Mouse (Mus musculus) liver, embryonic 15.5 days (tissue): ENCODE results near the gene Abhd13. TPM values are rescaled to one million over a fixed set of nuclear protein-coding genes. Genes with fewer than 3 reads are reported as not detected.

Experiments used
- ATAC-seq: fragments of 200-750 bp; cut with Nextera tagmentation; 2 replicates; pipeline ENCODE4 v1.8.0; 2017; ENCODE audit warnings: moderate number of reproducible peaks, mild to moderate bottlenecking, moderate library complexity; ENCODE audit not compliant: insufficient read depth
- H3K27ac ChIP-seq: fragments of 300-500 bp; sonication (generic); replicated peaks from 2 replicates; pipeline ENCODE4 v1.5.1; 2015; ENCODE audit warnings: mild to moderate bottlenecking, inconsistent platforms
- H3K27me3 ChIP-seq: fragments of 300-500 bp; sonication (generic); 2 replicates; pipeline ENCODE4 v1.6.1; 2015; ENCODE audit warnings: mild to moderate bottlenecking, inconsistent platforms
- H3K36me3 ChIP-seq: fragments of 300-500 bp; sonication (generic); replicated peaks from 2 replicates; pipeline ENCODE4 v1.6.1; 2015; ENCODE audit warnings: moderate library complexity, mild to moderate bottlenecking, inconsistent platforms
- H3K4me1 ChIP-seq: fragments of 300-500 bp; sonication (generic); replicated peaks from 2 replicates; pipeline ENCODE4 v1.6.1; 2015; ENCODE audit warnings: inconsistent platforms
- H3K4me2 ChIP-seq: fragments of 300-500 bp; sonication (generic); 2 replicates; pipeline ENCODE4 v1.6.1; 2015; ENCODE audit warnings: moderate library complexity, mild to moderate bottlenecking, inconsistent platforms
- H3K4me3 ChIP-seq: fragments of 300-500 bp; sonication (generic); replicated peaks from 2 replicates; pipeline ENCODE4 v1.5.1; 2015; ENCODE audit warnings: mild to moderate bottlenecking, inconsistent platforms
- H3K9ac ChIP-seq: fragments of 300-500 bp; sonication (generic); 2 replicates; pipeline ENCODE4 v1.6.1; 2015; ENCODE audit warnings: moderate library complexity, mild to moderate bottlenecking, inconsistent platforms
- H3K9me3 ChIP-seq: fragments of 300-500 bp; sonication (generic); replicated peaks from 2 replicates; pipeline ENCODE4 v1.6.1; 2016; ENCODE audit warnings: inconsistent platforms
- WGBS: fragments of 180-500 bp; shearing (Covaris S2); methylation state at CpG from one replicate; pipeline ENCODE4 v1.1.7; 2015; ENCODE audit warnings: mixed read lengths; ENCODE audit not compliant: insufficient replicate concordance; 5-methylcytosine and 5-hydroxymethylcytosine counted together
- polyA plus RNA-seq: library from polyadenylated mRNA; unstranded; fragments of >200 nt; fragmentation: Nextera tagmentation; extraction: Ambion mirVana; gene quantifications from 2 replicates; pipeline ENCODE4 v1.2.1, GENCODE M21; 2015

Gene Abhd13
- polyA plus RNA-seq, 1 experiment from 2014 or later, result 4.6 TPM

DNA sequence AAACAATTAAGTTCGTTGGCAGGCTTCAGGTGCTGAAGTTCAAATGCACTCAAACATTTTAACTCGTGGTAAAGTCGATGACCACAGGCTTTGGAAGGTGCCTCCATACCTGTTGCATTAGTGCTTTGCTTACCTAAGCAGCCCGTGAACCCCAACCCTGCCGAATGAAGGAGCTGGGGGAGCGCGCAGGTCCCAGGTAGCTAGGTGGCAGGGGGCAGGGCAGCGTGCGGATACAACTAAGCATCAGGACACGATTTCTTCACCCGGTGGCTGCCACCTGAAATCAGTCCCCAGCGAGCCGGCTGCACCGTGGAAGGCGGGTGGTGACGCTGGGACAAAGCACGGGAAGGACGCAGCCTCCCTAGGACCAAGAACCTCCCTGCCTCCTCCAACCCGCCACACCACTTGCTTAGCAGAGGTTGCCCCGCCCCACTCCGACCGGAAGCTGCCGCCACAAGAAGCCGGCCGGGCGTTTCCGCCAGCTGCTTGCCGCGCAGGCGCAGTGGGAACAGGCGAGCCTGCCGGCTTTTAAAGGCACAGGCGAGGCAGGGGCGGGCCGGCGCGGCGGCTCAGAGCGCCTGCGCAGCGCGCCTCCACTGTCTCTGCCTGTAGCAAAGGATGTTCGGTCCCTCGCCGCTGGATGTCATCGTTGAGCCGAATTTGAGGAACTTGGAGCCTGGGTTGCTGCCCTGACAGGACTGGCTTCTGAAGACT lies 1.5 kb upstream of the Abhd13 start:
- H3K27ac ChIP-seq, result peak overlapping the region; percentile 83
- no peaks in the 10 kb centered on the region for H3K9me3 ChIP-seq
- H3K9ac ChIP-seq, result peak overlapping the region; percentile 55
- WGBS, result under 1% methylated on average over 47 of the region's 47 CpGs
- peak overlapping the region; percentile 81 for H3K4me2 ChIP-seq
- peaks cover 49% of the 10 kb centered on the region for H3K4me1 ChIP-seq
- H3K4me3 ChIP-seq, result peak overlapping the region; percentile 88
- ATAC-seq, result peak; percentile 92
- H3K36me3 ChIP-seq, result peaks cover 8% of the 10 kb centered on the region
- H3K27me3 ChIP-seq, result no peaks in the 10 kb centered on the region

DNA sequence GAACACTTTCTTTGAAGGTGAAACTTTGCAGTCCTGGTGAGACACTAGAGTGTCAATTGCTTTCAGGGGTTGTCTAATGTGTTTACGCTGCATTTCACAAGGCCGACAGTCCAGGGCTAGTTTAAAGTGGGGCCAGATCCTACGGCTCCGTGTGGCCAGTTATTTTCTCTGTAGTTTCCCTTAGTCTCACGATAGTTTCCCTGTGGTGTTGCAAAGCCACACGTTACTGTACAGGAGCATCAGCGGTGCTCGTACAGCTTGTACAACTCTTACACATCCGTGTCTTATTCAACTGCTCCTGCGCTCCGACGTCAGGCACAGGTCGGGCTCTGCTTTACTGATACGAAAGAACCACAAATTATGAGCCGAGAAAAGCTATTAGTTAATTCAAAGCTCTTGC lies 491 bp upstream of the Abhd13 start:
- ATAC-seq, result no peak
- WGBS, result 37% methylated on average over 15 of the region's 15 CpGs
- H3K27ac ChIP-seq, result peak overlapping the region; percentile 83
- no peaks in the 10 kb centered on the region for H3K27me3 ChIP-seq
- H3K4me1 ChIP-seq, result peaks cover 51% of the 10 kb centered on the region
- H3K4me2 ChIP-seq, result peak overlapping the region; percentile 81
- H3K4me3 ChIP-seq, result peak overlapping the region; percentile 88
- H3K9me3 ChIP-seq, result no peaks in the 10 kb centered on the region
- peak overlapping the region; percentile 30; the same call in 1 of the 2 replicates for H3K9ac ChIP-seq
- peaks cover 8% of the 10 kb centered on the region for H3K36me3 ChIP-seq

DNA sequence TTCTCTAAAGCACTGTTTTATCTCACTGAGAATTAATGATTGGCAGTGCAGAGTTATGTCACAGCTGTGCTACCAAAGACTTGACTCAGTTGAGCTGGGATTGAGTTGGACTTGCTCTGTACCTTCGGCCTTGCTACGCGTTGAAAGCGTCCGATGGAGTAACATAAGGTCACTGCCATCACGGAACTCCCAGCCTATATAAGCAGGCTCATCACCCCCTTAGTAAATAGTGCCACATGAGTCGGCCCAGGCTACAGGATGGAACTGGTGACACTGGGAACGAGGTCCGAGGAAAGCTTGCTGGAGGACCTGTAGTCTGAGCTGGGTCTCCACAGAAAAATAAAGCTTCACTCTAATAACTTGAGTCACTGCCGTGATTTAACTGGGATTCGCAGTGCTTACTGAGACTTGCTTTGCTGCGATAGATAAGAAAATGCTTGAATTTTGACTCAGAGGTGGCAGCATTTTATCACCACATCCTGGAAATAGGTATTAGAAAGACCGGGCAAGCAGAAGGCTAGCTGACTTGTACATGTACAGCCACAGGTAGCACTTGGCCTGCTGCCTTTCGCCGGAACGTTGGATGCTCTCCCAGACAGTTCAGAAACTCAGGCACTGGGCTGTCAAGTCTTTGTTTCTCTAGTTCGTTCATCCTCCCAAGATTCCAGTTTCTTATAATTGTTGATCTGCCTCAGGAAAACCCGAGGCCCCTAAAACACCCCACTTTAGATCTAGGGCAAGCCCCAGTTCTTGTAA lies 1.1 kb downstream of the Abhd13 start:
- WGBS, result 36% methylated on average over 18 of the region's 18 CpGs
- H3K4me1 ChIP-seq, result peaks cover 51% of the 10 kb centered on the region
- H3K4me3 ChIP-seq, result peak overlapping the region; percentile 88
- peak overlapping the region; percentile 83; the same call in 1 of the 2 replicates for H3K27ac ChIP-seq
- H3K27me3 ChIP-seq, result no peaks in the 10 kb centered on the region
- peak overlapping the region; percentile 81 for H3K4me2 ChIP-seq
- H3K9me3 ChIP-seq, result no peaks in the 10 kb centered on the region
- peak overlapping the region; percentile 80 for H3K9ac ChIP-seq
- H3K36me3 ChIP-seq, result peaks cover 7% of the 10 kb centered on the region
- no peak for ATAC-seq

DNA sequence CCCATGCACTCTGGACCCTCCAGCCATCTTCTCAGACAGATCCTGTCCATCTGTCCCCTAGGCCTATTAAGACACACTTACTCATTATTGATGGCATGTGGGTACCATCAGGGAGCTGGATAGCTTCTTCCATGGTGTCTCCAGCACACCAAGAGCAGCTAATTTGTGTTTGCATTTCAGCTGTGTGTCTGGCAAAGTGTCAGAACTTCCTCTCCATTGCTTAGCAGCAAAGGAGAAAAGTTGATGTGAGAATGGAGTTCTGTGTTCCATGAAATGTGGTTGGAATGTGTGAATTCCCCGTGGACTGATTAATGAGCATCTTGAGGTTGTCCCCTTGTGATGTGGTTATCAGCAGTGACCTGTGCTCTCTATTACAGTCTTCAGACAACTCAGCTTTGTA lies 2.2 kb downstream of the Abhd13 start:
- H3K27ac ChIP-seq, result no peak overlapping the region
- H3K36me3 ChIP-seq, result peaks cover 12% of the 10 kb centered on the region
- no peaks in the 10 kb centered on the region for H3K27me3 ChIP-seq
- peak overlapping the region; percentile 8; the same call in 1 of the 2 replicates for H3K4me2 ChIP-seq
- H3K4me1 ChIP-seq, result peaks cover 51% of the 10 kb centered on the region
- no peak for ATAC-seq
- no peaks in the 10 kb centered on the region for H3K9me3 ChIP-seq
- H3K4me3 ChIP-seq, result no peak overlapping the region
- 24% methylated on average over 1 of the region's 1 CpGs for WGBS
- no peak overlapping the region for H3K9ac ChIP-seq

DNA sequence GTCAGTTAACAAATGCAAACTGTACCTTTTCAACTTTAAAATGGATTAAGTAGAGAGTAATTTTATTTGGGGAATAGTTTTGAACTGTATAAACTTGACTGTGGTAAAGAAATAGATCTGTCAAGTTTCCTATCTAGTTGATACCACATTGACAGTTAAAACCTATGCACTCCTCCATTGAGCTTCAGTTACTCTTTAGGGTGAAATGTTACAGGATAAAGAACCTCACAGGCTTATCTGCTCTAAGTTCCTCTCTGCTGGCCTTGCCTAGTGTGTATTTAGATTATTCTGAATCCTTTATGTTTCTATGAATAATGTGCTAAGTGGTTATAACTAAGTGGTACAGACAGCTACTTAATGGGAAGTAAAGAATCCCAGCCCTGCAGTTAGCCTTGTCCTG lies 2.7 kb downstream of the Abhd13 start:
- H3K4me1 ChIP-seq, result peaks cover 49% of the 10 kb centered on the region
- H3K9me3 ChIP-seq, result no peaks in the 10 kb centered on the region
- ATAC-seq, result no peak
- H3K4me3 ChIP-seq, result no peak overlapping the region
- H3K36me3 ChIP-seq, result peaks cover 12% of the 10 kb centered on the region
- H3K9ac ChIP-seq, result no peak overlapping the region
- no peaks in the 10 kb centered on the region for H3K27me3 ChIP-seq
- H3K27ac ChIP-seq, result no peak overlapping the region
- no peak overlapping the region for H3K4me2 ChIP-seq

DNA sequence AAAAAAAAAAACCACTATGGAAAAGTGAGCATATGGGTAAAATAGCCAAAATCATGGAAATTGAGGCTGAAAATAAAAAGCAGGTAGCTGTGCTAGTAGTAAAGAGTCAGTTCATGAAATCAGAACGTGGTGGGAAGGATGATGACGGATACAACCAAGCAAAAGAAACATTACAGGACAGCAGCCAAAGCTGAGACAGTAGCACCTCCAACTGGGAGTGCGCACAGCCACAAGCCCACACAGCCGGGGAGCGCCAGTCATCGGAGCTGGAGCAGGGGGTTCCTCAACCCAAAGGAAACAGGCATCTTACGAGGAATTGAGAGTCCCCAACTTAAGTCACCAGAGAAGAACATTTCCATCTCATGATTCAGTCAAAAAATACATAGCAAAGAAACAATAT lies 26.6 kb downstream of the Abhd13 start:
- ATAC-seq, result no peak
- H3K27me3 ChIP-seq, result peaks cover 10% of the 10 kb centered on the region
- WGBS, result 61% methylated on average over 7 of the region's 7 CpGs
- H3K36me3 ChIP-seq, result no peaks in the 10 kb centered on the region
- H3K9ac ChIP-seq, result no peak overlapping the region
- no peak overlapping the region for H3K4me2 ChIP-seq
- H3K27ac ChIP-seq, result no peak overlapping the region
- no peaks in the 10 kb centered on the region for H3K9me3 ChIP-seq
- H3K4me1 ChIP-seq, result no peaks in the 10 kb centered on the region
- H3K4me3 ChIP-seq, result no peak overlapping the region

DNA sequence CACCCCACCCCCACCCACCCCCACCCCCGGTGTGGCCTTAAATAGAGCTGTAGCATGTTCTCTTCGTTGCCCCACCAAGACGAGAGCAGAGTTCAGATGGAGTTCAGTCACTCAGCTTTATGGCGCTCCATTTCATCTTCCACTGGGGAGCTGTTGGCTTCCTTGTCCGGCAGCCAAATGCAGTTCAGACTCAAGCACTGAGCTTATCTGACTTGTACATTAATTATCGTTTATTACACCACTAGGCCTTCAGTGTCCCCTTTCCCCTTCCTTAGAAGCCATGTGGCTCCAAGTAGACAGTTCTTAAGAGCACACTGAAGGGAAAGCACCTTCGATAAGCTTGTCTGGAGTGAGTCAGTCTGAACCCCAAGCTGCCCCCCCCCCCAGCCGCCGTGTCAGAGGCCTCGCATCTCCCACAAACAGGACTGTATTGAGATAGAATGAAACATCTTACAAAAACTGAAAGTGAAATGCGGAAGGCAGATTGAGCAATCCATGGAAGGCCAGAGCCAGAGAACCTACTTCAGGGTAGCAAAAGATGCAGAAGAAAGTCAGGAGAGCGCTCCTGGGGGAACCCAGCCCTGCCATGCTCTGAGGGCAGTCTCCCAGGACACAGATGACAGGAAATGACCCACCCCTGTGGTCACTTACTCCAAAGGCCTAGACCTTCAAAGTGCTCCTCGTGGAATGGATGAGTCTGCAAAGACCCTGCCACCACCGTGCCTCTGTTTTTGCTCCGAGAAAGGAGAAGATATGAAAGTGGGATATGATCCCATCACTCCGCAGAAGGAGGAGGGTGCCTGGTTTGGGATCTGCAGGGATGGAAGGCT lies 28.9 kb downstream of the Abhd13 start, which contains the start of gene Tnfsf13b:
Tnfsf13b (plus strand) TSS at position 312 of the 830 bp plus-strand sequence.
- Histone ChIP-seq H3K9me3 (no peaks in the 10 kb centered on the region), H3K4me1 (no peaks in the 10 kb centered on the region), H3K9ac (no peak within 1 kb of the TSS), H3K36me3 (no peaks in the 10 kb centered on the region), H3K4me2 (peak within 1 kb of the TSS; percentile 54), H3K27ac (no peak within 1 kb of the TSS), H3K4me3 (peak within 1 kb of the TSS; percentile 26), H3K27me3 (peaks cover 10% of the 10 kb centered on the region)
- no peak for ATAC-seq
- WGBS, result 48% methylated on average over 16 of the region's 16 CpGs

DNA sequence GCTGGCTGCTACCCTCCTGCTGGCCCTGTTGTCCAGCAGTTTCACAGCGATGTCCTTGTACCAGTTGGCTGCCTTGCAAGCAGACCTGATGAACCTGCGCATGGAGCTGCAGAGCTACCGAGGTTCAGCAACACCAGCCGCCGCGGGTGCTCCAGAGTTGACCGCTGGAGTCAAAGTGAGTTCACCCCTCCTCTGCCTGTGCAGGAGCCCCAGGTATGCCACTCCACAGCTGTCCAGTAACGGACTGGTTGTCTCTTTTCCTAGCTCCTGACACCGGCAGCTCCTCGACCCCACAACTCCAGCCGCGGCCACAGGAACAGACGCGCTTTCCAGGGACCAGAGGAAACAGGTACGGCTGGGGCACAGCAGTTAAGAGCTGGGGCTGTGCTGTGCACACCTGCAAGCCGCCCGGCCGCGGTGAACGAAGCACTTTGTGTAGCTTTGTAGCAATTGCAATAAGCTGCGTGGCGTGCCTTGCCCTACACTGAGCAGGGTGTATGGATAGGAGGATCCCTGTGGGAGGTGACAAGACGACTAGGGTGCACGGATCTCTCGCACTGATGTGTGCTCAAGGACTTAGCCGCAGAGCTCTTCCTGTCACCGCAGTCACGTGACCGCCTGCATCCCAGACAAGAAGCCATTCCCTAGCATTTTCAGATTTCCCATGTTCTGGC lies 29.6 kb downstream of the Abhd13 start:
- no peak overlapping the region for H3K9ac ChIP-seq
- H3K27me3 ChIP-seq, result peaks cover 10% of the 10 kb centered on the region
- no peak overlapping the region for H3K27ac ChIP-seq
- H3K4me2 ChIP-seq, result peak overlapping the region; percentile 54
- H3K4me1 ChIP-seq, result no peaks in the 10 kb centered on the region
- H3K4me3 ChIP-seq, result peak overlapping the region; percentile 26
- WGBS, result 6% methylated on average over 29 of the region's 29 CpGs
- no peaks in the 10 kb centered on the region for H3K36me3 ChIP-seq
- no peaks in the 10 kb centered on the region for H3K9me3 ChIP-seq
- no peak for ATAC-seq

DNA sequence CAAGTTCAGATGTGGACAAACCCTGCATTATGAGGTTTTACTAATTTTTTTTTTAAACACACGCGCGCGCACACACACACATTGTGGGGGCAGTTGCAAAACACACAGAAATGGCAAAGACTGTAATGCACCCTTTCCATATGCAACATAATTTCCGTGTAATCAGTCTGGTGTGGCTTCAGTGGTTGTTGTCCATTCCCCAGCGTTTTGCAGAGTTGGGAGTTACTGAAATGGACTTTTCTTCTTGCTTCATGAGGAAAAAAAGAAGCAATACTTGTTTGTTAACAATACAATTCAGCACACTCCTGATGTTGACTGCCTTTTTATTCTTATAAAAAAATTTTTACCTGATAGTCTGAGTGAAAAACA lies 30.1 kb downstream of the Abhd13 start:
- H3K27me3 ChIP-seq, result peaks cover 10% of the 10 kb centered on the region
- no peak overlapping the region for H3K4me3 ChIP-seq
- H3K27ac ChIP-seq, result no peak overlapping the region
- ATAC-seq, result no peak
- no peaks in the 10 kb centered on the region for H3K4me1 ChIP-seq
- peak overlapping the region; percentile 54; the same call in 1 of the 2 replicates for H3K4me2 ChIP-seq
- H3K36me3 ChIP-seq, result no peaks in the 10 kb centered on the region
- WGBS, result 37% methylated on average over 6 of the region's 6 CpGs
- no peaks in the 10 kb centered on the region for H3K9me3 ChIP-seq
- H3K9ac ChIP-seq, result no peak overlapping the region

DNA sequence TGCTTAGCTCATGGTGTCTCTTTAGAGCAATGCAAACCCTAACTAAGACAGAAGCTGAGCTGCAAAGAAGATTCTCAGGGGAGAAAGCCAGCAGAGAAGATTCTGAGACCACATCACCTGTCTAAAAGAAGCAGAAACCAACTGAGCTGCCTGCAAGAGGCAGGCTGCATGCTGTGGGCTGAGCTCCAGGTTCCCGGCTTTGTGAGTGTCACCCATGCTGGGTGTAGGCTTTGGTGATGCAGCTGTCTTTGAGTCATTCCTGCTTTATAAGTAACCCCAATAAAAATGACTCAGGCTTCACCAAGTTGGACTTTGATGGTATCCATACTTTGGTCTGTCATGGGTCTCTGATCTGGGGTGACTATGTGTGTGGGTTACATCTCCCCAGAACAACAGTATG lies 38.7 kb downstream of the Abhd13 start:
- H3K9ac ChIP-seq, result no peak overlapping the region

More for the DNA sequence above, 38.7 kb downstream of the Abhd13 start:
- Histone ChIP-seq H3K36me3 (no peaks in the 10 kb centered on the region), H3K4me3 (no peak overlapping the region), H3K4me2 (no peak overlapping the region), H3K4me1 (no peaks in the 10 kb centered on the region), H3K27me3 (no peaks in the 10 kb centered on the region), H3K27ac (no peak overlapping the region), H3K9me3 (no peaks in the 10 kb centered on the region)
- no peak for ATAC-seq
- 76% methylated on average over 1 of the region's 1 CpGs for WGBS
